28 mouse cellular contexts compared by ENCODE assay signal in genomic region chr2:71293983-71294382, GRCm38 (mm10).
A peak's percentile ranks its signal among the peaks of the same experiment; 100 is the strongest.
DNase-seq lines count a peak whose midpoint lies in the region; ATAC-seq and TF ChIP-seq lines count a peak whose summit lies in the region.
"Had no signal": no experiment of that assay in that cellular context is flagged by ENCODE, and none has a peak within 500 bp of the region (broad histone marks: within the 10 kb centered on the region; RNA-seq: fewer than 3 reads in every experiment).

No protein-coding gene starts in this region.

- no peak for TF ChIP-seq POLR2A in CH12.LX (IDR thresholded peaks at IDR 0.05; ENCODE audit: low read depth, low read length)

- 46% methylated on average over 3 of the region's 3 CpGs for WGBS in embryonic facial prominence, embryonic 12.5 days
- WGBS in embryonic facial prominence, embryonic 10.5 days: 56% methylated on average over 3 of the region's 3 CpGs
- 69% methylated on average over 3 of the region's 3 CpGs for WGBS in hindbrain, embryonic 13.5 days
- 74% methylated on average over 3 of the region's 3 CpGs for WGBS in hindbrain, embryonic 10.5 days
- WGBS in midbrain, embryonic 13.5 days: 53% methylated on average over 3 of the region's 3 CpGs
- 60% methylated on average over 3 of the region's 3 CpGs for WGBS in heart, embryonic 11.5 days (ENCODE audit: insufficient replicate concordance)

- H3K4me1 ChIP-seq in embryonic facial prominence, embryonic 12.5 days: peaks cover 18% of the 10 kb centered on the region
- peaks cover 72% of the 10 kb centered on the region for H3K4me1 ChIP-seq in embryonic facial prominence, embryonic 10.5 days
- H3K4me1 ChIP-seq in hindbrain, embryonic 13.5 days (replicated peaks): peaks cover 13% of the 10 kb centered on the region; the same call in 1 of the 2 replicates
- H3K4me1 ChIP-seq in hindbrain, embryonic 10.5 days (replicated peaks): peaks cover 29% of the 10 kb centered on the region
- H3K4me1 ChIP-seq in CH12.LX (ENCODE audit: control insufficient read depth in 1 of 2, insufficient read depth in 2 of 2): peaks cover 7 to 59% of the 10 kb centered on the region in 2 experiments
- H3K4me1 ChIP-seq in midbrain, embryonic 13.5 days (replicated peaks): peaks cover 30% of the 10 kb centered on the region
- H3K4me1 ChIP-seq in heart, embryonic 11.5 days (ENCODE audit: control insufficient read depth, insufficient read depth, low read length): peaks cover 4% of the 10 kb centered on the region; the same call in 1 of the 2 replicates
- H3K4me1 ChIP-seq: heart, embryonic 15.5 days; liver, embryonic 15.5 days; lung, embryonic 15.5 days; megakaryocyte, embryonic 14.5 days had no signal

- peak overlapping the region; percentile 57; the same call in 1 of the 2 replicates for H3K27ac ChIP-seq in embryonic facial prominence, embryonic 12.5 days
- no peak overlapping the region for H3K27ac ChIP-seq in embryonic facial prominence, embryonic 10.5 days (replicated peaks)
- H3K27ac ChIP-seq in hindbrain, embryonic 13.5 days: peak overlapping the region; percentile 60; the same call in 1 of the 2 replicates
- H3K27ac ChIP-seq in hindbrain, embryonic 10.5 days: no peak overlapping the region
- 0 out of 2 replicates have a peak overlapping the region, but pooled peaks have one; percentile 16 for H3K27ac ChIP-seq in CH12.LX (ENCODE audit: insufficient read depth, low read depth)
- H3K27ac ChIP-seq in midbrain, embryonic 13.5 days: peak overlapping the region; percentile 72; the same call in 1 of the 2 replicates
- H3K27ac ChIP-seq in heart, embryonic 11.5 days (ENCODE audit: low read depth, low read length): no peak overlapping the region
- H3K27ac ChIP-seq: heart, adult 2 months; heart, embryonic 15.5 days; limb, embryonic 10.5 days; liver, embryonic 15.5 days; lung, embryonic 15.5 days had no signal

- no peak for ATAC-seq in embryonic facial prominence, embryonic 12.5 days (ENCODE audit: insufficient number of reproducible peaks, insufficient read depth, low FRiP score, low TSS enrichment)
- ATAC-seq in hindbrain, embryonic 13.5 days (ENCODE audit: low FRiP score): no peak
- ATAC-seq in midbrain, embryonic 13.5 days: no peak
- ATAC-seq in heart, embryonic 11.5 days (replicated peaks; ENCODE audit: insufficient number of reproducible peaks, low FRiP score, low TSS enrichment): no peak

- H3K79me2 ChIP-seq in CH12.LX (replicated peaks; ENCODE audit: control insufficient read depth, extremely low read depth, insufficient read depth, poor library complexity, severe bottlenecking): peaks cover 5% of the 10 kb centered on the region; the same call in 1 of the 2 replicates

- H3K4me2 ChIP-seq in embryonic facial prominence, embryonic 12.5 days (replicated peaks): no peak overlapping the region
- no peak overlapping the region for H3K4me2 ChIP-seq in hindbrain, embryonic 13.5 days
- H3K4me2 ChIP-seq in CH12.LX (ENCODE audit: insufficient read depth, low read depth, poor library complexity, severe bottlenecking): no peak overlapping the region
- H3K4me2 ChIP-seq in midbrain, embryonic 13.5 days (replicated peaks): no peak overlapping the region
- no peak overlapping the region for H3K4me2 ChIP-seq in heart, embryonic 11.5 days
- H3K4me2 ChIP-seq: heart, embryonic 15.5 days; liver, embryonic 15.5 days; lung, embryonic 15.5 days; neural tube, embryonic 13.5 days had no signal

- no peak for TF ChIP-seq CTCF in CH12.LX (conservative IDR thresholded peaks at IDR 0.05 in 1 of 2, IDR thresholded peaks at IDR 0.05 in 1 of 2; ENCODE audit: low read depth in 2 of 2, low read length in 2 of 2)

- no peaks in the 10 kb centered on the region for H3K36me3 ChIP-seq in embryonic facial prominence, embryonic 12.5 days
- H3K36me3 ChIP-seq in embryonic facial prominence, embryonic 10.5 days (replicated peaks): peaks cover 3% of the 10 kb centered on the region; the same call in 1 of the 2 replicates
- H3K36me3 ChIP-seq in hindbrain, embryonic 13.5 days: peaks cover 28% of the 10 kb centered on the region
- 0 out of 2 replicates have a peak, but pooled peaks cover 2% of the 10 kb centered on the region for H3K36me3 ChIP-seq in hindbrain, embryonic 10.5 days
- H3K36me3 ChIP-seq in CH12.LX (replicated peaks in 1 of 2; ENCODE audit: control insufficient read depth in 1 of 2, insufficient read depth in 1 of 2, low read length in 1 of 2): peaks cover 32 to 77% of the 10 kb centered on the region in 2 experiments
- peaks cover 17% of the 10 kb centered on the region for H3K36me3 ChIP-seq in midbrain, embryonic 13.5 days
- H3K36me3 ChIP-seq in heart, embryonic 11.5 days (ENCODE audit: control insufficient read depth, insufficient read depth, low read length): 0 out of 2 replicates have a peak, but pooled peaks cover 5% of the 10 kb centered on the region
- H3K36me3 ChIP-seq: limb, embryonic 10.5 days; lung, embryonic 15.5 days had no signal

- TF ChIP-seq EP300 in CH12.LX (IDR thresholded peaks at IDR 0.05; ENCODE audit: low read length): no peak

- no peaks in the 10 kb centered on the region for H3K9me3 ChIP-seq in embryonic facial prominence, embryonic 12.5 days
- no peaks in the 10 kb centered on the region for H3K9me3 ChIP-seq in embryonic facial prominence, embryonic 10.5 days
- H3K9me3 ChIP-seq in hindbrain, embryonic 13.5 days: no peaks in the 10 kb centered on the region
- H3K9me3 ChIP-seq in hindbrain, embryonic 10.5 days: no peaks in the 10 kb centered on the region
- no peaks in the 10 kb centered on the region for H3K9me3 ChIP-seq in CH12.LX (replicated peaks; ENCODE audit: low read length)
- H3K9me3 ChIP-seq in midbrain, embryonic 13.5 days: no peaks in the 10 kb centered on the region
- no peaks in the 10 kb centered on the region for H3K9me3 ChIP-seq in heart, embryonic 11.5 days (replicated peaks; ENCODE audit: control insufficient read depth, low read length)
- H3K9me3 ChIP-seq: heart, embryonic 15.5 days; limb, embryonic 10.5 days; liver, embryonic 15.5 days; lung, embryonic 15.5 days; megakaryocyte, embryonic 14.5 days; neural tube, embryonic 13.5 days had no signal

- in situ Hi-C loops in CH12.LX (cut with MboI; ENCODE audit: low pct_ligation_motif_present, low pct_unique_long_range_greater_than_20kb, low sequenced_read_pairs): loop anchor here (25.0 kb wide), 1 partner anchor 243 kb away; the partner anchor contains the start of genes Dlx1 and Dlx2

- dilution Hi-C loops in CH12.LX (cut with MboI; ENCODE audit: extremely low pct_ligation_motif_present, extremely low pct_unique_long_range_greater_than_20kb, low sequenced_read_pairs): no loop called here

- DNase-seq in embryonic facial prominence, embryonic 10.5 days (ENCODE audit: low spot score): no peak
- DNase-seq in hindbrain, embryonic 10.5 days (ENCODE audit: low spot score): no peak
- DNase-seq in CH12.LX (ENCODE audit: extremely low read depth): no peak
- no peak for DNase-seq in urinary bladder, adult 2 months (ENCODE audit: low spot score)
- DNase-seq: adrenal gland, postnatal 10 days; cerebellum, adult 2 months; cerebellum, postnatal 36 days; embryo, embryonic 11 days; gastrocnemius, postnatal 25 days; heart, adult 2 months; heart, postnatal 36 days; kidney, adult 2 months; kidney, postnatal 14 days; liver; lung, postnatal 36 days; right cerebral cortex, postnatal 25 days; thymus, postnatal 25 days had no signal

- H3K9ac ChIP-seq in embryonic facial prominence, embryonic 12.5 days: no peak overlapping the region
- no peak overlapping the region for H3K9ac ChIP-seq in hindbrain, embryonic 13.5 days
- H3K9ac ChIP-seq in CH12.LX (ENCODE audit: insufficient read depth, low read depth): no peak overlapping the region
- no peak overlapping the region for H3K9ac ChIP-seq in midbrain, embryonic 13.5 days (replicated peaks)
- H3K9ac ChIP-seq in heart, embryonic 11.5 days (ENCODE audit: low read depth, low read length): no peak overlapping the region
- H3K9ac ChIP-seq: heart, embryonic 15.5 days; liver, embryonic 15.5 days; lung, embryonic 15.5 days; neural tube, embryonic 13.5 days had no signal

- H3K4me3 ChIP-seq in embryonic facial prominence, embryonic 12.5 days: no peak overlapping the region
- H3K4me3 ChIP-seq in embryonic facial prominence, embryonic 10.5 days: no peak overlapping the region
- H3K4me3 ChIP-seq in hindbrain, embryonic 13.5 days: no peak overlapping the region
- no peak overlapping the region for H3K4me3 ChIP-seq in hindbrain, embryonic 10.5 days
- no peak overlapping the region for H3K4me3 ChIP-seq in CH12.LX (replicated peaks in 1 of 3; ENCODE audit: low read depth in 2 of 3, low read length in 2 of 3, poor library complexity in 1 of 3)
- no peak overlapping the region for H3K4me3 ChIP-seq in midbrain, embryonic 13.5 days (replicated peaks)
- H3K4me3 ChIP-seq in heart, embryonic 11.5 days (ENCODE audit: low read depth, low read length): no peak overlapping the region
- H3K4me3 ChIP-seq: heart, adult 2 months; heart, embryonic 15.5 days; limb, embryonic 10.5 days; liver, embryonic 15.5 days; lung, embryonic 15.5 days; megakaryocyte, embryonic 14.5 days; myocyte; neural tube, embryonic 13.5 days had no signal

- no peaks in the 10 kb centered on the region for H3K27me3 ChIP-seq in embryonic facial prominence, embryonic 12.5 days
- H3K27me3 ChIP-seq in embryonic facial prominence, embryonic 10.5 days (replicated peaks; ENCODE audit: low read depth, poor library complexity, severe bottlenecking): no peaks in the 10 kb centered on the region
- no peaks in the 10 kb centered on the region for H3K27me3 ChIP-seq in hindbrain, embryonic 13.5 days
- H3K27me3 ChIP-seq in hindbrain, embryonic 10.5 days (ENCODE audit: insufficient read depth, poor library complexity, severe bottlenecking): no peaks in the 10 kb centered on the region
- H3K27me3 ChIP-seq in CH12.LX (replicated peaks): no peaks in the 10 kb centered on the region
- H3K27me3 ChIP-seq in midbrain, embryonic 13.5 days: no peaks in the 10 kb centered on the region
- H3K27me3 ChIP-seq in heart, embryonic 11.5 days (ENCODE audit: control insufficient read depth, insufficient read depth, low read length): no peaks in the 10 kb centered on the region
- H3K27me3 ChIP-seq: heart, embryonic 15.5 days; liver, embryonic 15.5 days; lung, embryonic 15.5 days; megakaryocyte, embryonic 14.5 days; neural tube, embryonic 13.5 days had no signal

- no peak for TF ChIP-seq RAD21 in CH12.LX (IDR thresholded peaks at IDR 0.05; ENCODE audit: low read depth, low read length)

TF ChIP-seq in CH12.LX, 34 proteins besides CTCF, POLR2A, EP300 and RAD21:
- TF ChIP-seq ZKSCAN1 (IDR thresholded peaks at IDR 0.05; ENCODE audit: borderline replicate concordance, low read depth, low read length) (no peak), KAT2A (IDR thresholded peaks at IDR 0.05; ENCODE audit: insufficient replicate concordance, low read length) (no peak), POLR2AphosphoS2 (IDR thresholded peaks at IDR 0.05; ENCODE audit: low read depth, low read length) (no peak), NRF1 (IDR thresholded peaks at IDR 0.05; ENCODE audit: low read depth, low read length) (no peak), IRF4 (IDR thresholded peaks at IDR 0.05; ENCODE audit: low read depth, low read length) (no peak)

Comparison
In these comparisons a context has a peak if more than half of its experiments do, and no peak if none do; other contexts are left out.
1. H3K27ac ChIP-seq: peak in embryonic facial prominence, embryonic 12.5 days (single experiment), hindbrain, embryonic 13.5 days (single experiment), CH12.LX (single experiment) and midbrain, embryonic 13.5 days (single experiment); none in embryonic facial prominence, embryonic 10.5 days (single experiment), hindbrain, embryonic 10.5 days (single experiment) and heart, embryonic 11.5 days (single experiment).